Mouse (Mus musculus) stomach, postnatal 0 days (tissue): ENCODE results near the gene Fam69a.

ENCODE experiments used
- CTCF ChIP-seq: IDR thresholded peaks from 2 replicates; pipeline ENCODE4 v1.5.1; 2016; ENCODE audit warnings: antibody characterized with exemption, low read depth, mild to moderate bottlenecking, moderate library complexity
- EP300 ChIP-seq: optimal IDR thresholded peaks from 2 replicates; pipeline ENCODE3; 2016; ENCODE audit warnings: antibody characterized with exemption

DNA sequence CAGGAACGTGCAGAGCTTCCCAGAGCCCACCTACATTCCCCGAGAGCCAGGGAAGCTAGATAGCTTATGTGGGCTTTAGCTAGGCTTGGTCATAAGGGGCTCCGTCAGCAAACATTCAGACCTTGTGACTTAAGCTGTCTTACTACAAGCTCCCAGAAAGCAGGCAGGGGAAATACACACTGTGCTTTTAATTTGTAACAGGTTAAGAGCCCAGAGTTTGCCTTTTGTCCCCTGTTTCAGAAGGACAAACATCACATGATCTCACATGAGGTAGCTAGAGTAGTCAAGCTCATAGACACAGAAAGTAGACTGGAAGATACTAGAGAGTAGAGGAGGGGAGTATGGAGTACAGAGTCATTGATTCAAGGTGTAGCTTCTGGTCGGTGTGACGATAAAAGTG, 106.2 kb downstream of the Fam69a start:
- TF ChIP-seq CTCF (no peak), EP300 (no peak)
